Mouse (Mus musculus): ENCODE measurements around the gene Dclk3. TPM values are rescaled to one million over a fixed set of nuclear protein-coding genes. Genes with fewer than 3 reads are reported as not detected.
A peak's percentile ranks its signal among the peaks of the same experiment; 100 is the strongest.

Dclk3 gene
- polyA plus RNA-seq (2011; ENCODE audit: insufficient read depth, insufficient read length, low read depth, missing spikeins), result 0.27 TPM in 1 of 2 replicates, not detected in the other

- no peaks in the 10 kb centered on the region for H3K9me3 ChIP-seq (replicated peaks; ENCODE audit: control insufficient read depth, insufficient read depth, low read length, poor library complexity, severe bottlenecking)
- H3K9ac ChIP-seq (ENCODE audit: low read depth, poor library complexity, severe bottlenecking), result no peak within 1 kb of the TSS
- no peaks in the 10 kb centered on the region for H3K4me1 ChIP-seq (ENCODE audit: control insufficient read depth, insufficient read depth, low read length)
- H3K36me3 ChIP-seq (ENCODE audit: control insufficient read depth, insufficient read depth, low read length, poor library complexity, severe bottlenecking), result no peaks in the 10 kb centered on the region
- H3K27ac ChIP-seq (ENCODE audit: insufficient read depth, low read length), result no peak within 1 kb of the TSS
- H3K27me3 ChIP-seq (ENCODE audit: control insufficient read depth, insufficient read depth, low read length, poor library complexity, severe bottlenecking), result peaks cover 7% of the 10 kb centered on the region; the same call in 1 of the 2 replicates
- H3K4me3 ChIP-seq (ENCODE audit: low read depth, low read length), result peak within 1 kb of the TSS; percentile 75
- TF ChIP-seq EP300 (IDR thresholded peaks at IDR 0.05; ENCODE audit: insufficient read depth, low read depth, low read length) (no peak), CTCF (IDR thresholded peaks at IDR 0.05; ENCODE audit: low read depth, low read length) (no peak), POLR2A (IDR thresholded peaks at IDR 0.05; ENCODE audit: insufficient read depth, low read length) (no peak)
These were observed at the start of gene Dclk3 for GRCm38 (mm10) chr9:111438904-111439835. TSS of gene Dclk3 (plus strand) at chr9:111439081.

- no peaks in the 10 kb centered on the region for H3K36me3 ChIP-seq (ENCODE audit: control insufficient read depth, insufficient read depth, low read length, poor library complexity, severe bottlenecking)
- H3K27me3 ChIP-seq (ENCODE audit: control insufficient read depth, insufficient read depth, low read length, poor library complexity, severe bottlenecking), result no peaks in the 10 kb centered on the region
- H3K4me1 ChIP-seq (ENCODE audit: control insufficient read depth, insufficient read depth, low read length), result no peaks in the 10 kb centered on the region
- no peak overlapping the region for H3K4me3 ChIP-seq (ENCODE audit: low read depth, low read length)
- TF ChIP-seq EP300 (IDR thresholded peaks at IDR 0.05; ENCODE audit: insufficient read depth, low read depth, low read length), result no peak
- no peak for TF ChIP-seq CTCF (IDR thresholded peaks at IDR 0.05; ENCODE audit: low read depth, low read length)
- no peak for TF ChIP-seq POLR2A (IDR thresholded peaks at IDR 0.05; ENCODE audit: insufficient read depth, low read length)
- H3K27ac ChIP-seq (ENCODE audit: insufficient read depth, low read length), result no peak overlapping the region
- no peaks in the 10 kb centered on the region for H3K9me3 ChIP-seq (replicated peaks; ENCODE audit: control insufficient read depth, insufficient read depth, low read length, poor library complexity, severe bottlenecking)
- no peak overlapping the region for H3K9ac ChIP-seq (ENCODE audit: low read depth, poor library complexity, severe bottlenecking)
These were observed 48.9 kb upstream of the Dclk3 start for GRCm38 (mm10) chr9:111390016-111390415.

DNA sequence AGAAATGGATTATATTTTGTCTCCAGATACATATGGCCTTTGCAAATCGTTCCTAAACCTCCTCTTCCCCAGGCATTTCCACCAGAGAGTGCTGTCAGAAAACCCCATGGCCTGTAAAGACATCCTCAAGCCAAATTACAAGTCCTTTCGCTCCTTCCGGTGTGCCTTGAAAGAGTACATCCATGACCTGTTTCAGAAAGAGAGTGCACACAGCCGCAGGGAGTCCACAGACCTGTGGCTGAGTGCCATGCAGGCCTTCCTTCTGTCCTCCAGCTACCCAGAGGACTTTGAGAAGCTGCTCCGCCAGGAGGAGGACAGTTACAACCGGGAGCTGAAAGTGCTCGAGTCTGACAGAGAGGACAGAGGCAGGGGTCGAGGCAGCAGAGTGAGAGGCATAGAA is 47.8 kb upstream of the Dclk3 start:
- Histone ChIP-seq H3K27me3 (ENCODE audit: control insufficient read depth, insufficient read depth, low read length, poor library complexity, severe bottlenecking) (no peaks in the 10 kb centered on the region), H3K4me1 (ENCODE audit: control insufficient read depth, insufficient read depth, low read length) (no peaks in the 10 kb centered on the region), H3K27ac (ENCODE audit: insufficient read depth, low read length) (no peak overlapping the region), H3K9me3 (replicated peaks; ENCODE audit: control insufficient read depth, insufficient read depth, low read length, poor library complexity, severe bottlenecking) (no peaks in the 10 kb centered on the region), H3K9ac (ENCODE audit: low read depth, poor library complexity, severe bottlenecking) (no peak overlapping the region), H3K36me3 (ENCODE audit: control insufficient read depth, insufficient read depth, low read length, poor library complexity, severe bottlenecking) (no peaks in the 10 kb centered on the region), H3K4me3 (ENCODE audit: low read depth, low read length) (no peak overlapping the region)
- TF ChIP-seq CTCF (IDR thresholded peaks at IDR 0.05; ENCODE audit: low read depth, low read length), result no peak
- TF ChIP-seq EP300 (IDR thresholded peaks at IDR 0.05; ENCODE audit: insufficient read depth, low read depth, low read length), result no peak
- TF ChIP-seq POLR2A (IDR thresholded peaks at IDR 0.05; ENCODE audit: insufficient read depth, low read length), result no peak

GRCm38 (mm10) chr9:111391926-111392442 is 46.9 kb upstream of the Dclk3 start:
- TF ChIP-seq CTCF (IDR thresholded peaks at IDR 0.05; ENCODE audit: low read depth, low read length), result no peak
- no peak for TF ChIP-seq EP300 (IDR thresholded peaks at IDR 0.05; ENCODE audit: insufficient read depth, low read depth, low read length)
- no peak for TF ChIP-seq POLR2A (IDR thresholded peaks at IDR 0.05; ENCODE audit: insufficient read depth, low read length)
- Histone ChIP-seq H3K27ac (ENCODE audit: insufficient read depth, low read length) (no peak overlapping the region), H3K9me3 (replicated peaks; ENCODE audit: control insufficient read depth, insufficient read depth, low read length, poor library complexity, severe bottlenecking) (no peaks in the 10 kb centered on the region), H3K4me1 (ENCODE audit: control insufficient read depth, insufficient read depth, low read length) (no peaks in the 10 kb centered on the region), H3K36me3 (ENCODE audit: control insufficient read depth, insufficient read depth, low read length, poor library complexity, severe bottlenecking) (no peaks in the 10 kb centered on the region), H3K9ac (ENCODE audit: low read depth, poor library complexity, severe bottlenecking) (no peak overlapping the region), H3K4me3 (ENCODE audit: low read depth, low read length) (peak overlapping the region; percentile 37), H3K27me3 (ENCODE audit: control insufficient read depth, insufficient read depth, low read length, poor library complexity, severe bottlenecking) (no peaks in the 10 kb centered on the region)

DNA sequence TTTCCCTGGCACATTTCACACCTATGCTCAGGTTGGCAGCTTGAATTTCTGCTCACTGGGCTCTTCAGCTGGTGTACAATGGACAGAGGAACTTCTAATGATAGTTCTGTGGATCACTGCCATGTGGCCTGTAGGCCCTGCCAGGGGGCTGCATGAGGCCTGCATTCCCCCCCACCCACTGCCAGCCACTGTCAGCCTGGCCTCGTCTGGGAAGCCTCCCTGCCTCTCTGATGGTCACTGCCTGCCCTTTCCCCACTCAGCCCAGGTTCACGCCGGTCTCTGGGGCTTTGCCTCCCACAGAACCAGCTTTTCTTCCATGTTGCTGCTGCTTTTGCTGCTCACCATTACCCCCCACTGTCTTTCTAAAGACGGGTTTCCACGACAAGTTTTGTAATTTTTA is 43.6 kb upstream of the Dclk3 start:
- Histone ChIP-seq H3K27ac (ENCODE audit: insufficient read depth, low read length) (no peak overlapping the region), H3K27me3 (ENCODE audit: control insufficient read depth, insufficient read depth, low read length, poor library complexity, severe bottlenecking) (no peaks in the 10 kb centered on the region), H3K4me1 (ENCODE audit: control insufficient read depth, insufficient read depth, low read length) (no peaks in the 10 kb centered on the region), H3K9ac (ENCODE audit: low read depth, poor library complexity, severe bottlenecking) (no peak overlapping the region), H3K36me3 (ENCODE audit: control insufficient read depth, insufficient read depth, low read length, poor library complexity, severe bottlenecking) (no peaks in the 10 kb centered on the region), H3K4me3 (ENCODE audit: low read depth, low read length) (no peak overlapping the region), H3K9me3 (replicated peaks; ENCODE audit: control insufficient read depth, insufficient read depth, low read length, poor library complexity, severe bottlenecking) (no peaks in the 10 kb centered on the region)
- no peak for TF ChIP-seq EP300 (IDR thresholded peaks at IDR 0.05; ENCODE audit: insufficient read depth, low read depth, low read length)

DNA sequence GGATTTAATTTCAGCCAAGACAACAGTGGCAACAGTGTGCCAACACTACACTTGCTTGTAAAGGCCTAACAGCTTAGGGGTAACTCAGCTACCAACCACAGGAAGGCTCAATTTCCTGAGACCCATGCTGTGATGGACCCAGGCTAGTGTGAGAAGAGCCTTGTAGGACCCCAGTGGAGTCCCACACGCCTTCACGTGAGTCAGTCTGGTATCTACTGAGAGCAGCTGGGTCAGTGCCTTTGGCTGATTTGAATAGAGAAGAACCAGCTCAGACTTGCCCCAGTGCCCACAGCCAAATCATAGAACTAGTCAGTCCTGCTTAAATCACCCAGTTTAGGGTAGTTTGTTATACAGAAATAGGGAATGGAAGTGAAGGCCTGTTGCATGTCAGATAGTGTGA is 40.8 kb upstream of the Dclk3 start:
- H3K36me3 ChIP-seq (ENCODE audit: control insufficient read depth, insufficient read depth, low read length, poor library complexity, severe bottlenecking), result no peaks in the 10 kb centered on the region
- H3K27me3 ChIP-seq (ENCODE audit: control insufficient read depth, insufficient read depth, low read length, poor library complexity, severe bottlenecking), result no peaks in the 10 kb centered on the region
- TF ChIP-seq EP300 (IDR thresholded peaks at IDR 0.05; ENCODE audit: insufficient read depth, low read depth, low read length) (no peak), CTCF (IDR thresholded peaks at IDR 0.05; ENCODE audit: low read depth, low read length) (no peak), POLR2A (IDR thresholded peaks at IDR 0.05; ENCODE audit: insufficient read depth, low read length) (no peak)
- no peak overlapping the region for H3K9ac ChIP-seq (ENCODE audit: low read depth, poor library complexity, severe bottlenecking)
- H3K9me3 ChIP-seq (replicated peaks; ENCODE audit: control insufficient read depth, insufficient read depth, low read length, poor library complexity, severe bottlenecking), result no peaks in the 10 kb centered on the region
- H3K27ac ChIP-seq (ENCODE audit: insufficient read depth, low read length), result no peak overlapping the region
- H3K4me1 ChIP-seq (ENCODE audit: control insufficient read depth, insufficient read depth, low read length), result no peaks in the 10 kb centered on the region
- no peak overlapping the region for H3K4me3 ChIP-seq (ENCODE audit: low read depth, low read length)

All from ES-Bruce4 (cell line).